25 mouse cellular contexts compared by ENCODE assay signal in genomic region chr10:116396966-116397365, GRCm38 (mm10).
DNase-seq lines count a peak whose midpoint lies in the region; ATAC-seq lines count a peak whose summit lies in the region.
"Had no signal": no experiment of that assay in that cellular context is flagged by ENCODE, and none has a peak within 500 bp of the region (broad histone marks: within the 10 kb centered on the region; RNA-seq: fewer than 3 reads in every experiment).

No protein-coding gene starts in this region.

- H3K4me3 ChIP-seq in megakaryocyte, embryonic 14.5 days (replicated peaks) = peak overlapping the region; percentile 29
- H3K4me3 ChIP-seq: erythroblast, embryonic 14.5 days; forebrain, embryonic 12.5 days; forebrain, embryonic 15.5 days; hindbrain, embryonic 15.5 days had no signal

- peaks cover 20% of the 10 kb centered on the region for H3K4me1 ChIP-seq in megakaryocyte, embryonic 14.5 days
- H3K4me1 ChIP-seq: forebrain, embryonic 12.5 days; forebrain, embryonic 15.5 days; hindbrain, embryonic 15.5 days had no signal

- peak; percentile 14 for DNase-seq in CD4-positive, CD25-positive, alpha-beta regulatory T cell, adult 2 months (ENCODE audit: low read depth, low spot score)
- peak; percentile 70 for DNase-seq in A20 (ENCODE audit: low read depth, low spot score)
- DNase-seq in induced T-regulatory cell, adult 2 months (ENCODE audit: low read depth) = peak; percentile 57
- no peak for DNase-seq in left cerebral cortex, postnatal 14 days (ENCODE audit: low spot score in 2 of 2)
- no peak for DNase-seq in cerebellum, adult 8-10 months
- DNase-seq: adrenal gland, adult 2 months; adrenal gland, postnatal 14 days; cerebellum, adult 11 months; cerebellum, adult 2 months; cerebellum, postnatal 36 days; gastrocnemius, postnatal 25 days had no signal

- intact Hi-C loops in left cerebral cortex, postnatal 14 days (cut with DNase I) = no loop called here

- H3K27me3 ChIP-seq in megakaryocyte, embryonic 14.5 days (replicated peaks) = no peaks in the 10 kb centered on the region
- H3K27me3 ChIP-seq: CH12.LX; embryonic facial prominence, embryonic 13.5 days; forebrain, embryonic 12.5 days; forebrain, embryonic 15.5 days; heart, embryonic 15.5 days; hindbrain, embryonic 15.5 days; Patski had no signal

- H3K36me3 ChIP-seq in megakaryocyte, embryonic 14.5 days (replicated peaks; ENCODE audit: low read length) = no peaks in the 10 kb centered on the region
- H3K36me3 ChIP-seq: embryonic facial prominence, embryonic 10.5 days; embryonic facial prominence, embryonic 13.5 days; forebrain, embryonic 12.5 days; forebrain, embryonic 15.5 days; G1E; heart, embryonic 15.5 days; hindbrain, embryonic 15.5 days had no signal

- no peak for ATAC-seq in CD4-positive, CD25-positive, alpha-beta regulatory T cell, adult 4 months
- no peak for ATAC-seq in megakaryocyte, adult 5-6 weeks (ENCODE audit: poor library complexity, severe bottlenecking)
- ATAC-seq: forebrain, embryonic 15.5 days; intestine, embryonic 16.5 days; Patski had no signal

- 0 out of 2 replicates have a peak, but pooled peaks cover 8% of the 10 kb centered on the region for H3K9me3 ChIP-seq in megakaryocyte, embryonic 14.5 days
- H3K9me3 ChIP-seq: embryonic facial prominence, embryonic 10.5 days; embryonic facial prominence, embryonic 13.5 days; forebrain, embryonic 12.5 days; forebrain, embryonic 15.5 days; heart, embryonic 15.5 days; hindbrain, embryonic 15.5 days had no signal

Comparison
In these comparisons a context has a peak if more than half of its experiments do, and no peak if none do; other contexts are left out.
1. DNase-seq: peak in CD4-positive, CD25-positive, alpha-beta regulatory T cell, adult 2 months (single experiment), A20 (single experiment) and induced T-regulatory cell, adult 2 months (single experiment); none in left cerebral cortex, postnatal 14 days (0 of 2) and cerebellum, adult 8-10 months (single experiment).